Mouse (Mus musculus): ENCODE measurements around the gene Ccdc185. TPM values are rescaled to one million over a fixed set of nuclear protein-coding genes. Genes with fewer than 3 reads are reported as not detected.

Ccdc185 gene
- polyA plus RNA-seq (2014; fragmentation: Nextera tagmentation; extraction: Ambion mirVana) = not detected in 2 replicates

- ATAC-seq = no peak
- WGBS = 92% methylated on average over 9 of the region's 9 CpGs
- no peak for DNase-seq (ENCODE audit: low spot score)
Measured at GRCm38 (mm10) chr1:182749080-182749479, at the start of gene Ccdc185. Gene Ccdc185, minus strand, starts transcription at chr1:182749180.

GRCm38 (mm10) chr1:182797048-182797447, 48.1 kb upstream of the Ccdc185 start:
- no peaks in the 10 kb centered on the region for H3K9me3 ChIP-seq (replicated peaks; ENCODE audit: control insufficient read depth, low read length)
- no peaks in the 10 kb centered on the region for H3K36me3 ChIP-seq (ENCODE audit: control insufficient read depth, insufficient read depth, low read length)
- no peak overlapping the region for H3K4me2 ChIP-seq (ENCODE audit: low read length)
- H3K4me1 ChIP-seq (ENCODE audit: control insufficient read depth, insufficient read depth, low read length) = peaks cover 6% of the 10 kb centered on the region; the same call in 1 of the 2 replicates
- no peak overlapping the region for H3K4me3 ChIP-seq (ENCODE audit: low read depth, low read length)
- WGBS = 57% methylated on average over 14 of the region's 14 CpGs
- ATAC-seq (peak; percentile 78), DNase-seq (ENCODE audit: low spot score) (peak; percentile 57)
- H3K9ac ChIP-seq (ENCODE audit: low read length) = no peak overlapping the region
- no peak overlapping the region for H3K27ac ChIP-seq (ENCODE audit: low read depth, low read length)
- H3K27me3 ChIP-seq (replicated peaks; ENCODE audit: control insufficient read depth, insufficient read depth, low read length) = no peaks in the 10 kb centered on the region

More at GRCm38 (mm10) chr1:182749080-182749479, at the start of gene Ccdc185:
- H3K4me2 ChIP-seq (ENCODE audit: low read length) = no peak within 1 kb of the TSS
- H3K36me3 ChIP-seq (ENCODE audit: control insufficient read depth, insufficient read depth, low read length) = no peaks in the 10 kb centered on the region
- H3K27ac ChIP-seq (ENCODE audit: low read depth, low read length) = no peak within 1 kb of the TSS
- no peak within 1 kb of the TSS for H3K4me3 ChIP-seq (ENCODE audit: low read depth, low read length)
- no peaks in the 10 kb centered on the region for H3K9me3 ChIP-seq (replicated peaks; ENCODE audit: control insufficient read depth, low read length)
- H3K4me1 ChIP-seq (ENCODE audit: control insufficient read depth, insufficient read depth, low read length) = no peaks in the 10 kb centered on the region
- no peaks in the 10 kb centered on the region for H3K27me3 ChIP-seq (replicated peaks; ENCODE audit: control insufficient read depth, insufficient read depth, low read length)
- H3K9ac ChIP-seq (ENCODE audit: low read length) = no peak within 1 kb of the TSS

GRCm38 (mm10) chr1:182794628-182795027, 45.6 kb upstream of the Ccdc185 start:
- DNase-seq (ENCODE audit: low spot score) (no peak), ATAC-seq (no peak)
- H3K4me2 ChIP-seq (ENCODE audit: low read length) = no peak overlapping the region
- H3K27ac ChIP-seq (ENCODE audit: low read depth, low read length) = no peak overlapping the region
- H3K27me3 ChIP-seq (replicated peaks; ENCODE audit: control insufficient read depth, insufficient read depth, low read length) = no peaks in the 10 kb centered on the region
- no peak overlapping the region for H3K9ac ChIP-seq (ENCODE audit: low read length)
- H3K4me1 ChIP-seq (ENCODE audit: control insufficient read depth, insufficient read depth, low read length) = peaks cover 6% of the 10 kb centered on the region; the same call in 1 of the 2 replicates
- H3K9me3 ChIP-seq (replicated peaks; ENCODE audit: control insufficient read depth, low read length) = no peaks in the 10 kb centered on the region
- no peaks in the 10 kb centered on the region for H3K36me3 ChIP-seq (ENCODE audit: control insufficient read depth, insufficient read depth, low read length)
- H3K4me3 ChIP-seq (ENCODE audit: low read depth, low read length) = no peak overlapping the region
- 92% methylated on average over 9 of the region's 9 CpGs for WGBS

GRCm38 (mm10) chr1:182794221-182794620, 45.2 kb upstream of the Ccdc185 start:
- H3K9ac ChIP-seq (ENCODE audit: low read length) = no peak overlapping the region
- no peak overlapping the region for H3K27ac ChIP-seq (ENCODE audit: low read depth, low read length)
- H3K4me2 ChIP-seq (ENCODE audit: low read length) = no peak overlapping the region
- H3K36me3 ChIP-seq (ENCODE audit: control insufficient read depth, insufficient read depth, low read length) = no peaks in the 10 kb centered on the region
- DNase-seq (ENCODE audit: low spot score) (no peak), ATAC-seq (no peak)
- peaks cover 6% of the 10 kb centered on the region; the same call in 1 of the 2 replicates for H3K4me1 ChIP-seq (ENCODE audit: control insufficient read depth, insufficient read depth, low read length)
- WGBS = 92% methylated on average over 10 of the region's 10 CpGs
- no peaks in the 10 kb centered on the region for H3K27me3 ChIP-seq (replicated peaks; ENCODE audit: control insufficient read depth, insufficient read depth, low read length)
- H3K4me3 ChIP-seq (ENCODE audit: low read depth, low read length) = no peak overlapping the region
- H3K9me3 ChIP-seq (replicated peaks; ENCODE audit: control insufficient read depth, low read length) = no peaks in the 10 kb centered on the region

GRCm38 (mm10) chr1:182792521-182793071, 43.6 kb upstream of the Ccdc185 start:
- peak; percentile 29; the same call in 1 of the 2 replicates for ATAC-seq

DNA sequence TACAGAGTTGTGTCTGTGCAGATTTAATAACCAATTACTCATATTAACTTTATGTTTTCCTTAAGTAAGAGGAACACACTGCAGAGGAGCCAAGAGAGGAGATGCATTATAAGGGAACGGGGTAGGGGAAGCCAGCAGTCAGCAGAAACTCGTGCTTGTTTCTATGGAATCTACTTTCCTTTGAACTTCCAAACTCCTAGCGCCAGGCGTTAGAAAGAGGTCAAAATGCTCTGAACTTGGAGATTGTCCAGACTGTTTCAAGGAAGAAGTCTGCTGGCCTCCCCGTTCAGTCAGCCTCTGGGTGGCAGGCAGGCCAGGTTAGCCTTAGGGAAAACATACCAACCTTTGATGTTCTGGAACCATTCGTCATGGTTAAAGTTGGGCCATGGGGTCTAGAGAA, 39.9 kb upstream of the Ccdc185 start:
- WGBS = 76% methylated on average over 6 of the region's 6 CpGs
- ATAC-seq = no peak

More at GRCm38 (mm10) chr1:182792521-182793071, 43.6 kb upstream of the Ccdc185 start:
- H3K27ac ChIP-seq (ENCODE audit: low read depth, low read length) = no peak overlapping the region
- no peak overlapping the region for H3K4me3 ChIP-seq (ENCODE audit: low read depth, low read length)
- H3K4me1 ChIP-seq (ENCODE audit: control insufficient read depth, insufficient read depth, low read length) = peaks cover 6% of the 10 kb centered on the region; the same call in 1 of the 2 replicates
- H3K9me3 ChIP-seq (replicated peaks; ENCODE audit: control insufficient read depth, low read length) = no peaks in the 10 kb centered on the region
- no peaks in the 10 kb centered on the region for H3K27me3 ChIP-seq (replicated peaks; ENCODE audit: control insufficient read depth, insufficient read depth, low read length)
- H3K4me2 ChIP-seq (ENCODE audit: low read length) = no peak overlapping the region
- WGBS = 28% methylated on average over 16 of the region's 16 CpGs
- no peak overlapping the region for H3K9ac ChIP-seq (ENCODE audit: low read length)
- DNase-seq (ENCODE audit: low spot score) = peak; percentile 53
- H3K36me3 ChIP-seq (ENCODE audit: control insufficient read depth, insufficient read depth, low read length) = no peaks in the 10 kb centered on the region

DNA sequence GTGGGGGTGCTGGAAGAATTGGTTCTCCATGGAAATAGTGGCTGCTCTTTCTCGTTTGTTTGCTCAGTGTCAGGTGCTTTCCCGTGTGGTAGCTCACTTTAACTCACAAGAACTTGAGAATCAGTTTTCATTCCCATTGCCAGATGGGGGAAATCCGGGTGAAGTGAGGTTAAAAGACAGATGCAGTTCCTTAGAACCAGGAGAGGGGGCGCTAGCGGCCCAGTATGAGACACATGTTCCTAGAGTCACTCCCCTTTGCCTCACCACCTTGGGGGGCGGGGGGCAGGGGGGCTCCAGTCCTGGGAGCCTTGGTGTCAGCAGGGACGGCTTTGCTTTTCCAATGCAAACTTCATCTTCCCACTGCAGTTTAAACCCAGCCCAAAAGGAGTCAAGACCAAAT, 38.0 kb upstream of the Ccdc185 start:
- no peaks in the 10 kb centered on the region for H3K27me3 ChIP-seq (replicated peaks; ENCODE audit: control insufficient read depth, insufficient read depth, low read length)
- no peak overlapping the region for H3K27ac ChIP-seq (ENCODE audit: low read depth, low read length)
- H3K4me1 ChIP-seq (ENCODE audit: control insufficient read depth, insufficient read depth, low read length) = no peaks in the 10 kb centered on the region
- ATAC-seq (no peak), DNase-seq (ENCODE audit: low spot score) (no peak)
- no peaks in the 10 kb centered on the region for H3K9me3 ChIP-seq (replicated peaks; ENCODE audit: control insufficient read depth, low read length)
- H3K4me3 ChIP-seq (ENCODE audit: low read depth, low read length) = no peak overlapping the region
- H3K36me3 ChIP-seq (ENCODE audit: control insufficient read depth, insufficient read depth, low read length) = no peaks in the 10 kb centered on the region
- no peak overlapping the region for H3K4me2 ChIP-seq (ENCODE audit: low read length)
- H3K9ac ChIP-seq (ENCODE audit: low read length) = no peak overlapping the region
- WGBS = 45% methylated on average over 7 of the region's 7 CpGs

More for the DNA sequence above, 39.9 kb upstream of the Ccdc185 start:
- Histone ChIP-seq H3K9ac (ENCODE audit: low read length) (no peak overlapping the region), H3K36me3 (ENCODE audit: control insufficient read depth, insufficient read depth, low read length) (no peaks in the 10 kb centered on the region), H3K27me3 (replicated peaks; ENCODE audit: control insufficient read depth, insufficient read depth, low read length) (no peaks in the 10 kb centered on the region), H3K27ac (ENCODE audit: low read depth, low read length) (no peak overlapping the region), H3K4me2 (ENCODE audit: low read length) (no peak overlapping the region), H3K9me3 (replicated peaks; ENCODE audit: control insufficient read depth, low read length) (no peaks in the 10 kb centered on the region), H3K4me1 (ENCODE audit: control insufficient read depth, insufficient read depth, low read length) (no peaks in the 10 kb centered on the region), H3K4me3 (ENCODE audit: low read depth, low read length) (no peak overlapping the region)
- DNase-seq (ENCODE audit: low spot score) = no peak

GRCm38 (mm10) chr1:182785504-182785903, 36.5 kb upstream of the Ccdc185 start:
- WGBS = 92% methylated on average over 5 of the region's 5 CpGs
- Histone ChIP-seq H3K9ac (ENCODE audit: low read length) (no peak overlapping the region), H3K9me3 (replicated peaks; ENCODE audit: control insufficient read depth, low read length) (no peaks in the 10 kb centered on the region), H3K27ac (ENCODE audit: low read depth, low read length) (no peak overlapping the region), H3K4me2 (ENCODE audit: low read length) (no peak overlapping the region), H3K4me3 (ENCODE audit: low read depth, low read length) (no peak overlapping the region), H3K27me3 (replicated peaks; ENCODE audit: control insufficient read depth, insufficient read depth, low read length) (no peaks in the 10 kb centered on the region), H3K36me3 (ENCODE audit: control insufficient read depth, insufficient read depth, low read length) (no peaks in the 10 kb centered on the region), H3K4me1 (ENCODE audit: control insufficient read depth, insufficient read depth, low read length) (no peaks in the 10 kb centered on the region)
- DNase-seq (ENCODE audit: low spot score) = no peak
- ATAC-seq = no peak

DNA sequence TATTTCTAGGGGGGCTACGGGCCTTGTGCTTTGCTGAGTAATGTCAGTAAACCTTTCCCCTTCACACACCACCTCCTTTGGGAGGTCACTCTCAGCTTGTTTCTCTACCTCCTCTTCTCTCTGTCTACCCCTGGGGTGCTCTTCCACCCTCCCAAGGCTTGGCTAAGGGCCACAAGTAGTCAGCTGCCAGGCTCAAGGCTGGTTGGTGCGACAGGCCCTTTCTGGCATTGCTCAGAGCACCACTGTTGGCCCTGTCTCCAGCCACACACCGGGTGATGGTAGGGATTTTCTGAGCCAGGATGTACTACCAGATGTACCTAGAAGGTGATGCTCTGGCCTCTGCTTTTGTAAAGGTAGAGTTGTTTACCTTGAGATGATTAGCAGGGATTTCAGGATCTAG, 35.8 kb upstream of the Ccdc185 start:
- H3K4me2 ChIP-seq (ENCODE audit: low read length) = no peak overlapping the region
- no peak overlapping the region for H3K9ac ChIP-seq (ENCODE audit: low read length)
- no peak overlapping the region for H3K4me3 ChIP-seq (ENCODE audit: low read depth, low read length)
- H3K4me1 ChIP-seq (ENCODE audit: control insufficient read depth, insufficient read depth, low read length) = no peaks in the 10 kb centered on the region
- WGBS = 89% methylated on average over 3 of the region's 3 CpGs
- no peaks in the 10 kb centered on the region for H3K9me3 ChIP-seq (replicated peaks; ENCODE audit: control insufficient read depth, low read length)
- no peak overlapping the region for H3K27ac ChIP-seq (ENCODE audit: low read depth, low read length)
- no peak for DNase-seq (ENCODE audit: low spot score)
- ATAC-seq = no peak
- no peaks in the 10 kb centered on the region for H3K27me3 ChIP-seq (replicated peaks; ENCODE audit: control insufficient read depth, insufficient read depth, low read length)
- no peaks in the 10 kb centered on the region for H3K36me3 ChIP-seq (ENCODE audit: control insufficient read depth, insufficient read depth, low read length)
